Mouse (Mus musculus) brain, embryonic 14.5 days (tissue): ENCODE measurements around the gene Dpm2.

ENCODE experiments used
- CTCF ChIP-seq: fragments of 200-500 bp; IDR thresholded peaks from 2 replicates; pipeline ENCODE4 v1.5.1; 2012; ENCODE audit warnings: inconsistent platforms, mild to moderate bottlenecking, moderate library complexity, borderline replicate concordance; ENCODE audit not compliant: insufficient read depth, insufficient read length; ENCODE audit errors: extremely low read depth
- POLR2A ChIP-seq: fragments of 200-500 bp; IDR thresholded peaks from 2 replicates; pipeline ENCODE4 v1.6.1; 2012; ENCODE audit warnings: mild to moderate bottlenecking, inconsistent platforms, borderline replicate concordance; ENCODE audit not compliant: poor library complexity, insufficient read depth, insufficient read length, severe bottlenecking; ENCODE audit errors: extremely low read depth

DNA sequence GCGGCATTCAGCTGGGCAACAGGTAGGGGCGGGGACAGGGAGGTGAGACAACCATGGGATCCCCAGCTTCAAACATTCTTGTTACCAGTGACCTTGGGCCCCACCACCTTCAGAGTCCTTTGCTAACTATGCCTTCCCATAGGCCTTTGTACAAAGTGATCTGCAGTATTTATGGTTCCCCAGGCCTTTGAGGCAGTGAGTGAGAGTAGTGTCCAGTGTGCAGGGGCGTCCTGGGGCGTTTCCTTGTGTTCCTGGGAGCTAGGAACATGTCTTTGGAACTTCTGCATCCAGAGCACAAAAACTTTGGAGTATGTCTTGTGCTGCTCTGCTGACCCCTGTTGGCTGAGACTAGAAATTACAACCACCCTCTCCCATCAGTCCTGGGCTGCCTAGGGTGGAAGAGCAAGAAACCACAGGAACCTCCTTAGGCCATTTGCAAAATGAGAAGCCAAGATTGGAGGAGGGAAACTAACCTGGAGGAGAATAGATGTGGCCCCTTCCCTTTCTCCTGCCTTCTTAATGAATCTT is 4.1 kb upstream of the Dpm2 start:
- no peak for TF ChIP-seq POLR2A
- peak; percentile 90 for TF ChIP-seq CTCF
